Mouse (Mus musculus) large intestine, adult 2 months (tissue): Measurements from ENCODE around the gene Ccdc13. TPM values are rescaled to one million over a fixed set of nuclear protein-coding genes. Genes with fewer than 3 reads are reported as not detected.

ENCODE experiments used
- DNase-seq: peaks from one replicate; pipeline ENCODE4 v3.0.0-alpha.2; 2012; ENCODE audit warnings: low read depth, low spot score
- WGBS: fragments of 180-500 bp; shearing (Covaris S2); methylation state at CpG from one replicate; pipeline ENCODE4 v1.1.7; 2018; 5-methylcytosine and 5-hydroxymethylcytosine counted together
- polyA plus RNA-seq: library from polyadenylated mRNA; depleted of rRNA; stranded (reverse); fragments of >200 nt; gene quantifications from 2 replicates; pipeline ENCODE4 v1.2.3, GENCODE M21; 2012; rRNA removed

Gene Ccdc13
- polyA plus RNA-seq = 0.21 and 0.30 TPM in 2 replicates

GRCm38 (mm10) chr9:121838829-121839621, at the start of gene Ccdc13:
Ccdc13 (minus strand) TSS chr9:121839461.
- WGBS = 17% methylated on average over 61 of the region's 61 CpGs
- no peak for DNase-seq

GRCm38 (mm10) chr9:121882015-121882457, 42.8 kb upstream of the Ccdc13 start:
- WGBS = 14% methylated on average over 7 of the region's 7 CpGs
- DNase-seq = no peak

GRCm38 (mm10) chr9:121881301-121881700, 42.0 kb upstream of the Ccdc13 start:
- 70% methylated on average over 6 of the region's 6 CpGs for WGBS
- no peak for DNase-seq

- no peak for DNase-seq
- 16% methylated on average over 14 of the region's 14 CpGs for WGBS
Measured at GRCm38 (mm10) chr9:121880840-121881239, 41.6 kb upstream of the Ccdc13 start.

GRCm38 (mm10) chr9:121877052-121877740, 37.9 kb upstream of the Ccdc13 start:
- no peak for DNase-seq
- WGBS = 8% methylated on average over 3 of the region's 3 CpGs

GRCm38 (mm10) chr9:121873578-121873977, 34.3 kb upstream of the Ccdc13 start:
- no peak for DNase-seq

- WGBS = 41% methylated on average over 2 of the region's 2 CpGs
- peak; percentile 72 for DNase-seq
Measured at GRCm38 (mm10) chr9:121872062-121872683, 32.9 kb upstream of the Ccdc13 start.

GRCm38 (mm10) chr9:121869973-121870515, 30.8 kb upstream of the Ccdc13 start:
- WGBS = 27% methylated on average over 4 of the region's 4 CpGs
- no peak for DNase-seq

GRCm38 (mm10) chr9:121869432-121869831, 30.2 kb upstream of the Ccdc13 start:
- no peak for DNase-seq
- 47% methylated on average over 5 of the region's 5 CpGs for WGBS

- no peak for DNase-seq
- WGBS = 70% methylated on average over 6 of the region's 6 CpGs
Measured at GRCm38 (mm10) chr9:121868236-121868635, 29.0 kb upstream of the Ccdc13 start.

- WGBS = 60% methylated on average over 6 of the region's 6 CpGs
- DNase-seq = no peak
Measured at GRCm38 (mm10) chr9:121867632-121868031, 28.4 kb upstream of the Ccdc13 start.

GRCm38 (mm10) chr9:121865425-121866008, 26.3 kb upstream of the Ccdc13 start:
- 56% methylated on average over 3 of the region's 3 CpGs for WGBS
- no peak for DNase-seq

- DNase-seq = no peak
- WGBS = 65% methylated on average over 4 of the region's 4 CpGs
Measured at GRCm38 (mm10) chr9:121864837-121865236, 25.6 kb upstream of the Ccdc13 start.

- DNase-seq = no peak
- WGBS = 96% methylated on average over 2 of the region's 2 CpGs
Measured at GRCm38 (mm10) chr9:121860921-121861320, 21.7 kb upstream of the Ccdc13 start.

- WGBS = 91% methylated on average over 2 of the region's 2 CpGs
Measured at GRCm38 (mm10) chr9:121859345-121859744, 20.1 kb upstream of the Ccdc13 start.

GRCm38 (mm10) chr9:121858153-121858488, 18.9 kb upstream of the Ccdc13 start, which contains the start of gene Higd1a:
Higd1a (minus strand) TSS chr9:121858362.
- 2% methylated on average over 6 of the region's 6 CpGs for WGBS

More at GRCm38 (mm10) chr9:121859345-121859744, 20.1 kb upstream of the Ccdc13 start:
- no peak for DNase-seq

GRCm38 (mm10) chr9:121857474-121858152, 18.4 kb upstream of the Ccdc13 start:
- peak; percentile 83 for DNase-seq
- under 1% methylated on average over 70 of the region's 70 CpGs for WGBS

More at GRCm38 (mm10) chr9:121858153-121858488, 18.9 kb upstream of the Ccdc13 start, which contains the start of gene Higd1a:
- no peak for DNase-seq

- WGBS = 1% methylated on average over 39 of the region's 39 CpGs
Measured at GRCm38 (mm10) chr9:121856649-121857416, 17.6 kb upstream of the Ccdc13 start.

More at GRCm38 (mm10) chr9:121856649-121857416, 17.6 kb upstream of the Ccdc13 start:
- DNase-seq = no peak
